Mouse (Mus musculus) neural tube, postnatal 0 days (tissue): ENCODE results near the gene Ccdc84. TPM values are rescaled to one million over a fixed set of nuclear protein-coding genes. Genes with fewer than 3 reads are reported as not detected.

Experiments
- microRNA-seq: library from miRNA; unstranded; fragments of <30 nt; microRNA quantifications from one replicate; pipeline ENCODE4, GENCODE M21; 2016
- polyA plus RNA-seq: library from polyadenylated mRNA; unstranded; fragments of >200 nt; fragmentation: Nextera tagmentation; extraction: Ambion mirVana; gene quantifications from 2 replicates; pipeline ENCODE4 v1.2.1, GENCODE M21; 2015

Ccdc84 gene
- 25.8 and 30.9 TPM in 2 replicates for polyA plus RNA-seq

GRCm38 (mm10) chr9:44418519-44419385 lies at the start of gene Ccdc84:
TSS of gene Ccdc84 (minus strand) at chr9:44418569.

GRCm38 (mm10) chr9:44454891-44455220 lies 36.5 kb upstream of the Ccdc84 start, which contains the start of gene Upk2:
TSS of gene Upk2 (minus strand) at chr9:44454976.

GRCm38 (mm10) chr9:44440961-44441360 lies 22.6 kb upstream of the Ccdc84 start, which contains the start of gene Foxr1:
TSS of gene Foxr1 (minus strand) at chr9:44441136.

GRCm38 (mm10) chr9:44406906-44407751 lies 11.2 kb downstream of the Ccdc84 start, which contains the start of the genes Rps25 and Trappc4:
TSS of gene Rps25 (plus strand) at chr9:44407139.
TSS of gene Trappc4 (minus strand) at chr9:44407600.

GRCm38 (mm10) chr9:44396684-44397411 lies 21.5 kb downstream of the Ccdc84 start, which contains the start of gene Slc37a4:
TSS of gene Slc37a4 (plus strand) at chr9:44396852.

GRCm38 (mm10) chr9:44379054-44379834 lies 39.1 kb downstream of the Ccdc84 start, which contains the start of gene Hyou1:
TSS of gene Hyou1 (plus strand) at chr9:44379490.

GRCm38 (mm10) chr9:44361190-44361917 lies 57.0 kb downstream of the Ccdc84 start, which contains the start of gene Vps11:
TSS of gene Vps11 (minus strand) at chr9:44361670.

Small RNA genes lying within 50 kb of the gene (microRNA-seq; reads per million reads assigned to microRNA genes)
- gene Mir7085 = not detected

Other genes with a start within 250 kb of the Ccdc84 start
- gene Cbl, start 184.5 kb downstream of the Ccdc84 start, polyA plus RNA-seq = 11.6 and 14.1 TPM in 2 replicates
- 2.4 and 3.0 TPM in 2 replicates for gene Ccdc153, start 177.9 kb downstream of the Ccdc84 start, polyA plus RNA-seq
- 0.19 and 0.31 TPM in 2 replicates for gene Pdzd3, start 167.1 kb downstream of the Ccdc84 start, polyA plus RNA-seq
- gene Nlrx1, start 150.0 kb downstream of the Ccdc84 start, polyA plus RNA-seq = 5.8 and 6.6 TPM in 2 replicates
- 26.9 and 28.9 TPM in 2 replicates for gene Abcg4, start 130.0 kb downstream of the Ccdc84 start, polyA plus RNA-seq
- 12.9 and 14.0 TPM in 2 replicates for gene Hinfp, start 112.9 kb downstream of the Ccdc84 start, polyA plus RNA-seq
- gene C2cd2l, start 98.3 kb downstream of the Ccdc84 start, polyA plus RNA-seq = 21.9 and 24.4 TPM in 2 replicates
- gene Dpagt1, start 92.5 kb downstream of the Ccdc84 start, polyA plus RNA-seq = 28.9 and 31.0 TPM in 2 replicates
- gene H2afx, start 83.9 kb downstream of the Ccdc84 start, polyA plus RNA-seq = 103 and 104 TPM in 2 replicates
- 53.4 and 54.7 TPM in 2 replicates for gene Hmbs, start 74.3 kb downstream of the Ccdc84 start, polyA plus RNA-seq
- 32.3 and 36.0 TPM in 2 replicates for gene Vps11, start 56.9 kb downstream of the Ccdc84 start, polyA plus RNA-seq
- 17.0 and 18.1 TPM in 2 replicates for gene Hyou1, start 39.1 kb downstream of the Ccdc84 start, polyA plus RNA-seq
- gene Slc37a4, start 21.7 kb downstream of the Ccdc84 start, polyA plus RNA-seq = 50.7 and 59.3 TPM in 2 replicates
- gene Rps25, start 11.4 kb downstream of the Ccdc84 start, polyA plus RNA-seq = 1,331 and 1,463 TPM in 2 replicates
- gene Trappc4, start 11.0 kb downstream of the Ccdc84 start, polyA plus RNA-seq = 264 and 298 TPM in 2 replicates
- gene Foxr1, start 22.6 kb upstream of the Ccdc84 start, polyA plus RNA-seq = not detected in 2 replicates
- gene Upk2, start 36.4 kb upstream of the Ccdc84 start, polyA plus RNA-seq = not detected in 2 replicates
- 9.8 and 9.9 TPM in 2 replicates for gene Bcl9l, start 64.3 kb upstream of the Ccdc84 start, polyA plus RNA-seq
- gene Cxcr5, start 143.3 kb upstream of the Ccdc84 start, polyA plus RNA-seq = not detected in 2 replicates
- gene Ddx6, start 186.3 kb upstream of the Ccdc84 start, polyA plus RNA-seq = 21.4 and 21.7 TPM in 2 replicates